Mouse (Mus musculus) spleen, postnatal 14 days (tissue): ENCODE measurements around the gene Chrna9.
A peak's percentile ranks its signal among the peaks of the same experiment; 100 is the strongest.

Experiments used
- DNase-seq, 2 experiments: peaks; one replicate each; pipeline ENCODE4 v3.0.0; 2021 to 2022; ENCODE audit warnings: low spot score in 2 of 2

The Chrna9 gene

DNA sequence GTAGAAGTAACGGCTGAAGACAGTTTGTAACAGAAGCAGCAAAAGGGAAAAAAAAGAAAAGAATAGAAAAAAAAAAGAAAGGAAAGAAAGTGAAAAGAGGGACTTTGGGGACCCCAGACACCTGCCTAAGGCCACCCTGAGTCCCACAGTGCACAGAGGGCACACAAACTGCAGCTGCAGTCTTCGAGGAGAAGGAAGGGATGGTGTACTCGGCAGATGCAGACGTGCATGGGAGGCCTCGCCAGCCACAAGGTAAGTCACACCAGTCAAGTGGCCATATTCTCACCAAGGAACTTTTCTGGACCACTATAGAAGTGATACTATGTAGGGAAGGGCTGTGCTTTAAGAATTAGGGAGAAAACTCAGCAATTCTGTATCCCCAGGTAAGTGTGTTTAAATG is at the start of gene Chrna9:
Gene Chrna9, plus strand, starts transcription at position 139 of the 400 bp plus-strand sequence.
- no peak for DNase-seq

- DNase-seq: no peak
Measured at GRCm38 (mm10) chr5:65885699-65886443, 48.9 kb upstream of the Chrna9 start.

- DNase-seq: no peak
Measured at GRCm38 (mm10) chr5:65888102-65888501, 46.6 kb upstream of the Chrna9 start.

DNA sequence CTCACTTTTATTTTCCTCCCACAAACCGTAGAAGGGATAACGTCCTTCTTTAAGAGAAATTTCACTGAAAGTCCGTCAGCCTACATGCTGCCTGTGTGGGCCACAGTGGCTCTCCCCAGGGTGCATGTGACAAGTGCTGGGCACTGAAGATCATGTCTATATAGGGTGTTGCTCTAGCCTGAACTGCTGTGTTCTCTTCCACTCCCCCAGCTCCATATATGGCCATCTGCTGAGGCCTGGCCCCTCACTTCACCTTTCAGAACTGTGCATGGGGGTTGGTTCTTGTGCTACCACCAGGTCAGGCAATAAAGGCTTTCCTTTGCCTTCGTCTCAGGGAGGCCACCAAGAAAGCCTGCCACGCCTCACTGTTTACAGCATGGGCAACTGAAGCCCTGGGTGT is 45.7 kb upstream of the Chrna9 start:
- DNase-seq: no peak

DNA sequence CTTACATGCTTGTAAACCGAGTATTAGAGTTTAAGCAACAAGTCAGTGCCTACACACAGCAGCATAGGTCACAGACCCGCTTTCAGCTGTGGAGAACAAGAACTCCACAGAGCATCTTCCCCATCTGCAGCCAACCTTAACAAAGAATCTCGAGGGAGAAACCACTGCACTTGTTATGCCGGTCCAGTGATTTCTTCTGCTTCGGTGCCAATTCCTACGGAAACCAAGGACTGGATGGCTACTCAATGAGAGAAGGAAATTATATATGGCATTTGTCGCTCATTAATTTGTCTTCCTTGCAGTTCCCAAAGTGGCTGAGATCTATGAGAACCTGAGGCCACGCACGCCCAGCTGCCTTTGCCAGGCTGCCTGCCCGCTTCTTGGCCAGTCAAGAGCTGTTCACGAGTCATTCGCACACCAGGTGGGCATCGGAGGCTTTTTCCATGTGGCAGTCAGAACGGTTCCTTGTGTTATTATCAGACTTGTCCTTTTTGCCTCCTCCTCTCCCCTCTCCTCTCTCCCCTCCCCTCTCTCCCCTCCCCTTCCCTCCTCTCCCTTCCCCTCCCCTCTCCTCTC is 43.4 kb upstream of the Chrna9 start:
- no peak for DNase-seq

DNA sequence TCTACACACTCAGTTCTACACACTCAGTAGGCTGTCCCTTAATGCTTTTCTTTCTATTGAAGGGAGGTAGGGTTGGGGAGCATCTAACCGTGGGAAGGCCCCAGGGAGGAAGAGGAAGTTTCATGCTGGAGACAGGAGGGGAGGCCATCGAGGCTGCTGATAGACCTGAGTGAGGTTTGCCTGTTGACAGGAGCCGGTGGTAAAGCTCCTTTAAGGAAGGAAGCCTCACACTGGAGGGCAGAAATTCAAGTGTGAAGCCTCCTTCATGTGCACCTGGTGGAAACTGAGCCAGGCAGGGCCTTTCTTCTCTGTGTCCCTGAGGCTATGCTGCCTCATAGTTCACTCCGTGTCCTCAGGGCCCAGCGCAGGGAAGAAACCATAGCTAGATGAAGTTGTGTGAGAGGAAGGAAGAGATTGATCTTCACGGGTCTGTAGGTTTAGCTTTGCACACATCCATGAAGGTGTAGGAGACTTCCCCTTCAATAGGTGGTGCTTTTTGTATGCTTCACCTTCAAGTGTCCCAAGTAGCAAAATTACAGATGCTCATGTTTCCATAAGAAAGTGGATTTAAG is 39.5 kb upstream of the Chrna9 start:
- DNase-seq: no peak

DNA sequence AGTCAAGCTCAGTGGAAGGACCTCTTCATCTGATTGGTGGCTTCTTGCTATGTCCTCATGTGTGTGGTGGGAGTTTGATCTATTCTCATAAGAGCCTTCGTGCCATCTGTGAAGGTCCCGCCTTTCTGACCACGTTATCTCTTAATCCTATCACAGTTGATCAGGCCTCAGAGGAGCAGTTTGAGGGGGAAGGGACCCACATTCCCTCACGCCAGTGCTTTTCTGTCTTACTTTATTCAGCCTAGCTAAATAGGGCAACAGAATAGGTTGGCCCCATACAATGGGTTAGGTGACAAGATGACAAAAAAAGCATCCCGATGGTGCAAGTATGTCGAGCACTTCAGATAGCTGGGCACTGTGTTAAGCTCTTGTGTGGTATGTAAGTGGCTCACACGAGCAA is 39.0 kb upstream of the Chrna9 start:
- DNase-seq: no peak

- DNase-seq: no peak
Measured at GRCm38 (mm10) chr5:65897731-65898130, 37.0 kb upstream of the Chrna9 start.

GRCm38 (mm10) chr5:65898683-65899082 is 36.0 kb upstream of the Chrna9 start:
- no peak for DNase-seq

DNA sequence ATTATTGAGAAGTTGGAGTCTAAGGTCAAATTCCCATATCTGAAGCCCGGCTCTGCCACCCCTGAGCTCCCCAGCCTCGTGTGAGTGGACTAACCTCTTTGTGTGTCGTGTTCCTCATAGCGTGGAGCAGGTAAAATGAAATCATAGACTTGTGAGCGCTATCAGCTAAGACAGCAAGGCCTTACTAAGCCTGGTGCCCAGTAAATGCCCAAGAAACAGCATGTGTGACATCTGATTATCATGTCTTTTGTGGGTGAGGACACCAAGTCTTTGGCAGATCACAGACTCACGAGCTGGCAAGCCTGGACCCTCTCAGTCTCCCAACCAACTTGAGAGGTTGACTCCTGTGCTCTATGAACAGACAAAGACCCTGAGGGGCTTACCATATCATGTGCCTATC is 34.6 kb upstream of the Chrna9 start:
- no peak for DNase-seq

GRCm38 (mm10) chr5:65900862-65901265 is 33.9 kb upstream of the Chrna9 start:
- no peak for DNase-seq

- DNase-seq: no peak
Measured at GRCm38 (mm10) chr5:65901868-65902418, 32.8 kb upstream of the Chrna9 start.

GRCm38 (mm10) chr5:65902811-65903210 is 31.9 kb upstream of the Chrna9 start:
- DNase-seq: no peak

GRCm38 (mm10) chr5:65904476-65904875 is 30.2 kb upstream of the Chrna9 start:
- DNase-seq: no peak

- DNase-seq: no peak
Measured at GRCm38 (mm10) chr5:65908751-65909150, 26.0 kb upstream of the Chrna9 start.

DNA sequence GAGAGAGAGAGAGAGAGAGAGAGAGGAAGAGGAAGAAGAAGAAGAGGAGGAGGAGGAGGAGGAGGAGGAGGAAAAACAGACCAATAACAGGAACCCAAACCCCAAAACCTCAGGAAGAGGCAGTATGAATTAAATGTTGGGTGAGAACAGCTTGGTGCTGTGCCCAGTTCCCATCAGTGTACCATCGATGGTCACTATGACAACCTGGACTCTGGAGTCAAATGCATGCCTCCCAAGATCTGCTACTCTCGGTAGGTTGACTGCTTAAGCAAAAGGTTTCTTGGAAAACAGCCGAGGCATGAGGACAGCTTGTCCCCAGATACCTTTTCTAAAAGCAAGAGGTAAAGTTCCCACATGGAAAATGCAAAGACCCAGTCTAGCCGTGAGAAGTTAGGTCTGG is 25.4 kb upstream of the Chrna9 start:
- DNase-seq: no peak

DNA sequence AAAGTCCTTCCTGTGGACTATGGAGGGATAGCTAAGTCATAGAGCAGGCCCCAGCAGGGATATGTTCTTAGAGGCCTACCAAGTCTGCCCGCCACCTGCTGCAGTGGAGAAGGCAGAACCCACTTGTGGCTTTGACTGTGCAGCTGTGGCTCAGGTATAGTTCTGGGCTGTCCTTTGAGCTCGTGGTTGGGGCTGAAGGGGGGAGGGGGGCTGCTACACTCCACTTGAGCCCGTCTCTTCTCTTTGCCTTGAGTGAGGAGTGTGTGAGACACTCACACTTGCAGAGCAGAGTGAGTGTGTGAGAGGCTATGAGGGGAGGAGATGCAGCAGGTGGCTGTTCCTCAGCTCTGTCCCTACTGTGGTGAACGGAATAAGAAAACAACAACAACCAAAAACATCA is 24.3 kb upstream of the Chrna9 start:
- peak in 1 of 2 experiments; percentile 23 for DNase-seq

DNA sequence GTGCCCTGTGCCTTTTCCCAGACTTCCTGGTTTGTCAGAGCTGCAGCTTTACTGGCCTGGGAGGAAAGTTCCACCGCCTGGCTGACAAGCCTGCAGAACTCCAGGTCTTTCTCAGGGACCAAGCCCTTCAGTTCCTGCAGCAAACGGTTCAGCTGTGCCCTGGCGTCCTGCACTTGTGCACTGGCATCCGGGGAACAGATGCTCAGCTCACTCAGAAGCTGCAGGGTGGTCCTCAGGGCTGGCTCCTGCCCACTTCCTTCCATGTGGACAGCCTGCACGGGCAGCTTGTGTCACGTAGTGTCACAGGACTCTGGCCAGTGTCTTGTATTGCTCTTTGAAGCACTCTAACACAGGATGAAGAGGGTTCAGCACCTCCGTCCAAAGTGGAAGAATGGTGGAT is 23.0 kb upstream of the Chrna9 start:
- DNase-seq: no peak

DNA sequence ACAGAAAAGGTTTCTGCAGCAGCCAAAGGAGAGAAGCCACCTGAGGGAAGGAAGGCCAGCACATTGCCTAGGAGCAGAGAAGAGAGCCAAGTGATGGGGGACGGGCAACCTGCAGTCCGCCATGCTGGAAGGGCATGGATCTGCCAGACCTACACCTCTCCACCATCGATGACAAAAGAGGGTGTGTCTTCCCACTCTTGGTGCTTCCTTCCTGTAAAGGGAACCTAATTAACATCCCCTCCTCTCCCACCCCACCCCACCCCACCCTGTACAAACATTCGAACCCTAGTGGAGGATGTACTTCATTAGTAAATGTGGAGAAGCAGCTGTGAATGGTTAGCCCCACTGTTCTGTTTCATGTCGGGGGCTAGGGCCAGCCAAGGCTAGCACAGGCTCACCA is 22.5 kb upstream of the Chrna9 start:
- no peak for DNase-seq

DNA sequence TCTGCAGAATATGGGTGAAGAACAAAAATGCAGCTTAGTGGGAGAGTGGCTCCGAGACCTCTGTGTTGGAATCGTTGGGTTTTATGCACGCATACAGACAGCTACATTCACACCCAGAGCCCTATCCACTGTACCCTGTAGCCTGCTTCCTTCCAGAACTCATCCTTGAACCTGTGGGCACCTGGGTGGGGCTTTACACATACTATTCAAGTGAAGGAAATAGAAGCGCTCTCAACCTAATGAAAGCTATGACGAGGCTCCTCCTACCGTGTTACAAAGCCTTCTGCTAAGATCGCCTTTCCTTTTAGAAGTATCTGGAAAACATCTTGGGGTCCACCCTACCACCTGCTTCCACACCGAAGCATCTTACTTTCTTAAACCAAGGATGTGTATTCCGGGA is 21.6 kb upstream of the Chrna9 start:
- no peak for DNase-seq

- no peak for DNase-seq
Measured at GRCm38 (mm10) chr5:65914342-65914741, 20.4 kb upstream of the Chrna9 start.

- DNase-seq: no peak
Measured at GRCm38 (mm10) chr5:65916930-65917329, 17.8 kb upstream of the Chrna9 start.

DNA sequence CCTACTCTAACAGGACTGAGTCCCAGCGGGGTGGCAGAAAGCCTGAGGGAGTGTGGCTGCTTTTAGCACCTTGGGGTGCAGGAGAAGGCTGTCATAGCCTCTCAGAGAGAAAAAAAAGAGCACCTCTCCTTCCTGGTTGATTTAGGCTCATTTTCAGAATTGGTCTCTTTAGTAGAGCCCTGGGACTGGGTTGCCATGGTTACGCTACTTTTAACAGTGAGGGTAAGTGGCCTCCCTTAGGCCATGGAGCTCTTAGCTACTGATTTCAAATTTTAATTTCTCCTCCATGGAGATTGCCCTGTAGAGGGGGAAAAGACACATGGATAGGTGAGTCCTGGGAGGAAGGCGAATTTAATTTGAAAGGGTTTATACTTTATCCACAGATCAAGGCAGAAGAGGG is 16.1 kb upstream of the Chrna9 start:
- DNase-seq: no peak
